Mouse (Mus musculus) ES-Bruce4 (cell line): Measurements from ENCODE around the gene Cacng4. TPM values are rescaled to one million over a fixed set of nuclear protein-coding genes. Genes with fewer than 3 reads are reported as not detected.

Source experiments
- H3K27ac ChIP-seq: 2 replicates; pipeline ENCODE4 v1.5.1; 2012; ENCODE audit warnings: low read length, inconsistent platforms; ENCODE audit not compliant: insufficient read depth
- H3K27me3 ChIP-seq: 2 replicates; pipeline ENCODE4 v1.6.1; 2012; ENCODE audit warnings: mild to moderate bottlenecking, low read length, inconsistent platforms; ENCODE audit not compliant: control insufficient read depth, poor library complexity, insufficient read depth, severe bottlenecking
- H3K36me3 ChIP-seq: 2 replicates; pipeline ENCODE4 v1.6.1; 2012; ENCODE audit warnings: inconsistent platforms, mild to moderate bottlenecking, low read length, moderate library complexity; ENCODE audit not compliant: control insufficient read depth, poor library complexity, insufficient read depth, severe bottlenecking
- H3K4me1 ChIP-seq: one replicate; pipeline ENCODE4 v1.8.1; 2011; ENCODE audit warnings: low read length; ENCODE audit not compliant: control insufficient read depth, insufficient read depth
- H3K4me3 ChIP-seq: 2 replicates; pipeline ENCODE4 v1.5.1; 2011; ENCODE audit warnings: low read depth, mild to moderate bottlenecking, low read length
- H3K9ac ChIP-seq: 2 replicates; pipeline ENCODE4 v1.6.1; 2012; ENCODE audit warnings: low read depth, mild to moderate bottlenecking, inconsistent platforms; ENCODE audit not compliant: poor library complexity, severe bottlenecking
- H3K9me3 ChIP-seq: replicated peaks from 2 replicates; pipeline ENCODE4 v1.6.1; 2012; ENCODE audit warnings: mild to moderate bottlenecking, low read length, inconsistent platforms; ENCODE audit not compliant: control insufficient read depth, poor library complexity, insufficient read depth, severe bottlenecking
- CTCF ChIP-seq: IDR thresholded peaks from one replicate; pipeline ENCODE4 v1.8.1; 2011; ENCODE audit warnings: low read depth, low read length
- EP300 ChIP-seq: IDR thresholded peaks from 2 replicates; pipeline ENCODE4 v1.6.1; 2011; ENCODE audit warnings: low read depth, low read length; ENCODE audit not compliant: insufficient read depth
- POLR2A ChIP-seq: IDR thresholded peaks from one replicate; pipeline ENCODE4 v1.8.1; 2011; ENCODE audit warnings: low read length; ENCODE audit not compliant: insufficient read depth
- polyA plus RNA-seq: library from polyadenylated mRNA; stranded (reverse); fragments of >200 nt; gene quantifications from 2 replicates; pipeline ENCODE4 v1.2.4, GENCODE M21; 2011; ENCODE audit warnings: low read depth; ENCODE audit not compliant: missing spikeins, insufficient read depth, insufficient read length

The Cacng4 gene
- polyA plus RNA-seq, 1 experiment = 0.96 TPM

DNA sequence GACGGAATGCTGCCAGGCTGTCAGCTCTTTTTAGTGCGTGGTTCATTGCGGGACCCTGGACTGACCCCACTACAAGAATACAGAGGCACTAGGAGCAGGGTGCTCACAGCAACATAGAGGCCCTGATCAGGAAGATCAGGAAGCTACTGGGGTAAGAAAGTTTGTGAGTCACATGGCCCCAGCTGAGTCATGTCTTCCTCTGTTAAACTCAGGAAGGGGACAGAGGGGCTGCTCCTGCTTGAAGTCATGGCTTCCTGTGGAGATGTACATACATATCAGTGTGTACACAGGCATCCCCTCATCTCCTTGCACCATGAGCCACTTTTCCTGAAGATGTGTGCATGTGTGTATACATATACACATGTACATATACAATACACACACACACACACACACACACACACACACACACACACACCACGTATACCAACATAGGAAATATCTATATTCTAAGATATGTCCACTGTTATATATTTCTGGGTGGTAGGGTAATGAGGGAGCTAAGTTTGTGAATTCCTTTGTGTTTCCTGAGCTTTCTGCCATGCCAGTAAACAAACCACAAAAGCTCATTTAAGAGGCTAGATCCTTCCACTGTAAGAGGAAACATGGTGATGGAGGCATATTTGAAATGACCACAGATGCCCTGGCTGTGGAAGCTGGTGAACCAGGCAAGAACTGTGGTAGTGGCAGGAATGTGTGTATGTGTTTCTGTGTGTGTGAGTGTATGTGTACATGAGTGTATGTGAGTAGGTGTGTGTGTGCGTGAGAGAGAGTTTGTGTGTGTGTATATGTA is 45.9 kb downstream of the Cacng4 start:
- H3K9ac ChIP-seq = no peak overlapping the region
- no peaks in the 10 kb centered on the region for H3K4me1 ChIP-seq
- no peaks in the 10 kb centered on the region for H3K27me3 ChIP-seq
- H3K36me3 ChIP-seq = no peaks in the 10 kb centered on the region
- no peak overlapping the region for H3K4me3 ChIP-seq
- TF ChIP-seq POLR2A = no peak
- no peaks in the 10 kb centered on the region for H3K9me3 ChIP-seq
- H3K27ac ChIP-seq = no peak overlapping the region

DNA sequence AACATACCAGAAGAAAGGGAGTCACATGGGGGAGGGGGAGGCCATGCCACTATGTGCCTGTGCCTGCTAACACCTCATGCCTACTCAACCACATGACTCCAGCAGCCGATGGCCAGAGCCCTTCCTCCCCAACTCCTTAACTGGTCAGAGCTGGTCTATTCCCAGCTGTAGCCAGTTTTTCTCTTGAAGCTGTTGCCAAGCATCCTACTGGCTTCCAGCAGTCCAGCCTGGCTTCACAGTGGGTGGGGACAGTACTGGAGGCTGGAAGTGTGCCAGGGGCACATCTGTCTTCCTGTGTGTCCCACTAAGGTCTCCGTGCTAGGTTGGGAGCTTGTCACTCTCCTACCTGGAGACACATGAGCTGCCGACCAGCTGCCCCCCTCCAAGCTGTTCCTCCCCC is 51.3 kb downstream of the Cacng4 start:
- no peaks in the 10 kb centered on the region for H3K36me3 ChIP-seq
- H3K9me3 ChIP-seq = no peaks in the 10 kb centered on the region
- H3K27me3 ChIP-seq = no peaks in the 10 kb centered on the region
- no peaks in the 10 kb centered on the region for H3K4me1 ChIP-seq
- H3K9ac ChIP-seq = no peak overlapping the region
- H3K27ac ChIP-seq = no peak overlapping the region
- H3K4me3 ChIP-seq = no peak overlapping the region
- no peak for TF ChIP-seq POLR2A
- no peak for TF ChIP-seq EP300
- no peak for TF ChIP-seq CTCF

DNA sequence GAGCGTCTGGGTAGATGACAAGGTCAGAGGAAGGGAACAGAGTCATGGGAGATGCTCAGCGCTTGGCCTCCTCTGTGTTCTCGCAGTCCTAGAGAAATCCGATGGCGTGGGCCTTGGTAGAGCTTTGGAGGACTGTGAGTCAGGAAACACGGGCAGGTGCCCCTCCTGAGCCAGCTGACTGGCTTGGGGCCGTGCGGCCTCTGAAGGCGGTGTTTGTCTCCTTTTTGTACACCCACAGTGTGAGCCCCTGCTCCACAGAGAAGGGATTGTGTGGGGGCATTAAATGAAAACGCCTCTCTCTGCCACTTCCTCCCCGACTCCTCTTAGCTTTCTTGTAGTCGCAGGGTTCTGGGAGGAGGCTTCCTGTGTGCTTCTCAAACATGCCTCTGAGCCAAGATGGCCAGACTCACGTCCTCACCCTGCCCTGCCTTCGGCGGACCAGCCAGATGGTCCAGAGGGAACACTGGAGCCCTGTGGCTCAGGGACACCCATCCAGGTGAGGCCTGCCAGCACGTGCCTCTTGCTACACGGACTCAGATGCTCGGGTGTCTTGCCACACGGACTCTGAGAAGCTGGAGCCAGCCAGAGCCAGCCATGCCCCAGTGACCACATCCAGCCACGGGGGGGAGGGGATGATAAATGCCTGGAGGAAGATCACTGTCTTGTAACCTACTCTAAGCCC is 55.8 kb downstream of the Cacng4 start:
- no peaks in the 10 kb centered on the region for H3K9me3 ChIP-seq
- no peaks in the 10 kb centered on the region for H3K36me3 ChIP-seq
- peak overlapping the region; percentile 10; the same call in 1 of the 2 replicates for H3K4me3 ChIP-seq
- H3K9ac ChIP-seq = no peak overlapping the region
- no peaks in the 10 kb centered on the region for H3K4me1 ChIP-seq
- TF ChIP-seq EP300 = no peak
- no peak for TF ChIP-seq POLR2A
- TF ChIP-seq CTCF = no peak
- no peak overlapping the region for H3K27ac ChIP-seq
- no peaks in the 10 kb centered on the region for H3K27me3 ChIP-seq

DNA sequence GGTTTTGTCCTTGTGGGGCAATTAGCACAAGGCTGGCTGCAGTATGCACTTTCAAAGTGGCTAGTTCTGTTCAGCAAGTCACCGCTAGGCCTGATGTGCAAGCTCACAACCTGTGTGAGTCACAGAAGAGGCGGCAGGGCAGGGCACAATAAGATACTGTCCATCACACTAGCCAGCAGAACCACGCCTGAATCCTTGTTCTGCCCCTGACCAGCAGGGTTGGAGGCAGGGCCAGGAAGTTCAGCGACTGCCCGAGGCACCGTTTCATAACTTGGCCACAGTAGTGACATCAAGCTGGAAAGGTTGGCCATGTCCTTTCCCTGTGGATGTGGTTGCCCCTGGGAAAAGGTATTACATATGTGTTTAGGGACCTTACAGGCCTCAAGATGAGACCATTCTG is 56.5 kb downstream of the Cacng4 start:
- no peaks in the 10 kb centered on the region for H3K36me3 ChIP-seq
- H3K4me1 ChIP-seq = no peaks in the 10 kb centered on the region
- H3K4me3 ChIP-seq = no peak overlapping the region
- TF ChIP-seq EP300 (no peak), CTCF (no peak), POLR2A (no peak)
- no peak overlapping the region for H3K9ac ChIP-seq
- no peak overlapping the region for H3K27ac ChIP-seq
- H3K9me3 ChIP-seq = no peaks in the 10 kb centered on the region
- no peaks in the 10 kb centered on the region for H3K27me3 ChIP-seq

DNA sequence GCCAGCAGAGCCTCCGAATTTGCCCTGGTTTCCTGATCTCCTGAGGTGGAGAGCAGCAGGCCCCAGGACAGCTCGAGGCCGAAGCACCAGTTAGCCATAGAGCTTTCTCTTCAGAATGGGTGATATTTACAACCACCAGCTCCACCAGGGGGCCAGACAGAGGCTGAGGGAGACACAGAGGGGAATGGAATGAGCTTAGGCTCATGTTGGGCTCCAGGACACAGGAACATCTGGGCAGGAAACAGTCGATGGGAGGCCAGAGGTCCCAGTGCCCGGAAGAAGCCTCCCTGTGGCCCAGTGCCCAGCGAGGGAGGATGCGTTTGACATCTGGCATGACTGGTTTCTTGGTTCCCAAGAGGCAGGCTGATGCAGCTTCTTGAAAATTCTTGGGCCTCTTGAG is 60.2 kb downstream of the Cacng4 start:
- TF ChIP-seq CTCF (no peak), EP300 (no peak), POLR2A (no peak)
- no peaks in the 10 kb centered on the region for H3K9me3 ChIP-seq
- no peak overlapping the region for H3K9ac ChIP-seq
- H3K27me3 ChIP-seq = no peaks in the 10 kb centered on the region
- H3K4me3 ChIP-seq = no peak overlapping the region
- H3K27ac ChIP-seq = no peak overlapping the region
- no peaks in the 10 kb centered on the region for H3K4me1 ChIP-seq
- no peaks in the 10 kb centered on the region for H3K36me3 ChIP-seq

DNA sequence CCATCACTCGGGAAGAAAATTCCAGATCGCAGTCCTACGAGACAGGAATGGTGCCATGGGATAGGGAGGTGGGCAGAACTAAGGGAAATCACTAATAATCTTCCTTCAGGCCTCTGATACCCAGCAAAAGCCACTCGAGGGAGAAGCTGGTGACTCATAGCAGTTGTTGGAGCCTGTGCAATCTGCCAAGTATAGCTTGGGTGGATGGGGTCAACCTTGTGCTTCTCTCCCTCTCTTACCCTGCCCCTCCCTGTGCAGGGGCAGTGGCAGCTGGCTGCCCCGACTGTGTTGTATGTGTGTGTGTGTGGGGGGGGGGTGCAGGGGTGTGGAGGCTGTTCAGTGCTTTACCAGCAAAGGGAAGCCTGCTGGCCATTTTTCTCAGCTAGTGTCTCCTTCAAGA is 62.9 kb downstream of the Cacng4 start:
- H3K36me3 ChIP-seq = no peaks in the 10 kb centered on the region
- no peaks in the 10 kb centered on the region for H3K27me3 ChIP-seq
- no peak overlapping the region for H3K4me3 ChIP-seq
- H3K9ac ChIP-seq = no peak overlapping the region
- no peaks in the 10 kb centered on the region for H3K9me3 ChIP-seq
- H3K27ac ChIP-seq = no peak overlapping the region
- TF ChIP-seq POLR2A = no peak
- no peak for TF ChIP-seq CTCF
- TF ChIP-seq EP300 = no peak
- no peaks in the 10 kb centered on the region for H3K4me1 ChIP-seq
